ENCODE assay signal across 34 mouse cellular contexts in genomic region chr12:99418476-99419395, GRCm38 (mm10).
DNase-seq lines count a peak whose midpoint lies in the region; ATAC-seq and TF ChIP-seq lines count a peak whose summit lies in the region.
"Had no signal": no experiment of that assay in that cellular context is flagged by ENCODE, and none has a peak within 500 bp of the region (broad histone marks: within the 10 kb centered on the region; RNA-seq: fewer than 3 reads in every experiment).

No protein-coding gene starts in this region.

- TF ChIP-seq EP300 in stomach, postnatal 0 days (optimal IDR thresholded peaks at IDR 0.05): no peak

- H3K27me3 ChIP-seq in stomach, embryonic 14.5 days (ENCODE audit: control insufficient read depth, insufficient read depth, low read length): no peaks in the 10 kb centered on the region
- no peaks in the 10 kb centered on the region for H3K27me3 ChIP-seq in stomach, postnatal 0 days (ENCODE audit: control insufficient read depth, insufficient read depth, low read length)
- H3K27me3 ChIP-seq: embryonic facial prominence, embryonic 15.5 days; forebrain, embryonic 12.5 days; hindbrain, embryonic 15.5 days; liver, embryonic 13.5 days; midbrain, embryonic 15.5 days; neural tube, embryonic 15.5 days; Patski had no signal

- WGBS in stomach, embryonic 14.5 days: 54% methylated on average over 7 of the region's 7 CpGs
- WGBS in stomach, postnatal 0 days: 50% methylated on average over 7 of the region's 7 CpGs

- peaks cover 3% of the 10 kb centered on the region; the same call in 1 of the 2 replicates for H3K4me1 ChIP-seq in stomach, embryonic 14.5 days (ENCODE audit: control insufficient read depth, insufficient read depth, low read length)
- no peaks in the 10 kb centered on the region for H3K4me1 ChIP-seq in stomach, postnatal 0 days (replicated peaks; ENCODE audit: control insufficient read depth, insufficient read depth)
- H3K4me1 ChIP-seq: hindbrain, embryonic 15.5 days; midbrain, embryonic 15.5 days; neural tube, embryonic 15.5 days had no signal

- TF ChIP-seq CTCF in stomach, postnatal 0 days (IDR thresholded peaks at IDR 0.05; ENCODE audit: low read depth): no peak

- no peak overlapping the region for H3K9ac ChIP-seq in stomach, embryonic 14.5 days (replicated peaks; ENCODE audit: low read depth, low read length)
- H3K9ac ChIP-seq in stomach, postnatal 0 days (ENCODE audit: low read length): no peak overlapping the region
- H3K9ac ChIP-seq: embryonic facial prominence, embryonic 15.5 days; forebrain, embryonic 12.5 days; forebrain, postnatal 0 days; hindbrain, embryonic 15.5 days; liver, embryonic 13.5 days; lung, embryonic 14.5 days; midbrain, embryonic 15.5 days; neural tube, embryonic 15.5 days had no signal

- ATAC-seq in stomach, embryonic 14.5 days (ENCODE audit: insufficient number of reproducible peaks, insufficient read depth, low FRiP score, low read depth): no peak
- ATAC-seq in stomach, postnatal 0 days (ENCODE audit: low FRiP score, low TSS enrichment): no peak
- ATAC-seq: forebrain, postnatal 0 days; inflammation-experienced regulatory T-cells, adult 6 months; midbrain, embryonic 15.5 days; Patski had no signal

- no peaks in the 10 kb centered on the region for H3K36me3 ChIP-seq in stomach, embryonic 14.5 days (ENCODE audit: control insufficient read depth, insufficient read depth, low read length)
- H3K36me3 ChIP-seq in stomach, postnatal 0 days (ENCODE audit: control insufficient read depth, insufficient read depth, low read length): no peaks in the 10 kb centered on the region
- H3K36me3 ChIP-seq: embryonic facial prominence, embryonic 10.5 days; embryonic facial prominence, embryonic 15.5 days; forebrain, embryonic 12.5 days; G1E; hindbrain, embryonic 10.5 days; hindbrain, embryonic 15.5 days; liver, embryonic 13.5 days; midbrain, embryonic 10.5 days; midbrain, embryonic 15.5 days; neural tube, embryonic 15.5 days had no signal

- H3K27ac ChIP-seq in stomach, embryonic 14.5 days (ENCODE audit: low read length): peak overlapping the region; percentile 15; the same call in 1 of the 2 replicates
- H3K27ac ChIP-seq in stomach, postnatal 0 days (replicated peaks): no peak overlapping the region
- H3K27ac ChIP-seq: embryonic facial prominence, embryonic 10.5 days; embryonic facial prominence, embryonic 15.5 days; forebrain, embryonic 12.5 days; heart, adult 2 months; hindbrain, embryonic 10.5 days; hindbrain, embryonic 15.5 days; liver, embryonic 13.5 days; midbrain, embryonic 10.5 days; midbrain, embryonic 15.5 days; neural tube, embryonic 15.5 days had no signal

- H3K4me2 ChIP-seq in stomach, embryonic 14.5 days (replicated peaks; ENCODE audit: low read depth, low read length): no peak overlapping the region
- H3K4me2 ChIP-seq in stomach, postnatal 0 days (replicated peaks; ENCODE audit: low read depth): no peak overlapping the region
- H3K4me2 ChIP-seq: embryonic facial prominence, embryonic 15.5 days; forebrain, embryonic 12.5 days; hindbrain, embryonic 15.5 days; liver, embryonic 13.5 days; lung, embryonic 14.5 days; midbrain, embryonic 15.5 days; neural tube, embryonic 15.5 days had no signal

- H3K4me3 ChIP-seq in stomach, embryonic 14.5 days (ENCODE audit: low read depth, low read length): no peak overlapping the region
- H3K4me3 ChIP-seq in stomach, postnatal 0 days (ENCODE audit: low read depth, low read length): no peak overlapping the region
- H3K4me3 ChIP-seq: embryonic facial prominence, embryonic 10.5 days; embryonic facial prominence, embryonic 15.5 days; forebrain, embryonic 12.5 days; heart, adult 2 months; hindbrain, embryonic 10.5 days; hindbrain, embryonic 15.5 days; liver, embryonic 13.5 days; midbrain, embryonic 10.5 days; midbrain, embryonic 15.5 days; neural tube, embryonic 15.5 days had no signal

- peak; percentile 28 for DNase-seq in gastrocnemius, adult 18-20 months (ENCODE audit: low spot score)
- no peak for DNase-seq in gastrocnemius, postnatal 10 days
- DNase-seq in stomach, postnatal 0 days (ENCODE audit: low spot score): no peak
- peak; percentile 64 for DNase-seq in skeletal muscle tissue, adult 2 months (ENCODE audit: low read depth, low spot score)
- DNase-seq in layer of hippocampus, adult 8-10 months (ENCODE audit: low spot score in 2 of 2): no peak
- no peak for DNase-seq in cerebellum, adult 9-10 months
- DNase-seq: adrenal gland, postnatal 36 days; cerebellum, adult 2 months; cerebellum, postnatal 25 days; forebrain, postnatal 0 days; gastrocnemius, postnatal 36 days; heart, adult 2 months; heart, postnatal 14 days; kidney, adult 9 months; kidney, postnatal 10 days; liver, embryonic 13.5 days; lung, embryonic 14.5 days; lung, postnatal 14 days; retina, postnatal 1 day; spleen, adult 18-20 months; thymus, adult 18-20 months; thymus, postnatal 25 days had no signal

- no peaks in the 10 kb centered on the region for H3K9me3 ChIP-seq in stomach, embryonic 14.5 days (ENCODE audit: control insufficient read depth, low read depth, low read length)
- H3K9me3 ChIP-seq in stomach, postnatal 0 days (ENCODE audit: control insufficient read depth, low read length): no peaks in the 10 kb centered on the region
- H3K9me3 ChIP-seq: embryonic facial prominence, embryonic 10.5 days; embryonic facial prominence, embryonic 15.5 days; forebrain, embryonic 12.5 days; G1E; hindbrain, embryonic 10.5 days; hindbrain, embryonic 15.5 days; liver, embryonic 13.5 days; midbrain, embryonic 10.5 days; midbrain, embryonic 15.5 days; neural tube, embryonic 15.5 days had no signal

Comparison
In these comparisons a context has a peak if more than half of its experiments do, and no peak if none do; other contexts are left out.
1. DNase-seq: peak in gastrocnemius, adult 18-20 months (single experiment) and skeletal muscle tissue, adult 2 months (single experiment); none in gastrocnemius, postnatal 10 days (single experiment), stomach, postnatal 0 days (single experiment), layer of hippocampus, adult 8-10 months (0 of 2) and cerebellum, adult 9-10 months (single experiment).